Comparison of ENCODE assay signal across 9 mouse cellular contexts in the genomic region with DNA sequence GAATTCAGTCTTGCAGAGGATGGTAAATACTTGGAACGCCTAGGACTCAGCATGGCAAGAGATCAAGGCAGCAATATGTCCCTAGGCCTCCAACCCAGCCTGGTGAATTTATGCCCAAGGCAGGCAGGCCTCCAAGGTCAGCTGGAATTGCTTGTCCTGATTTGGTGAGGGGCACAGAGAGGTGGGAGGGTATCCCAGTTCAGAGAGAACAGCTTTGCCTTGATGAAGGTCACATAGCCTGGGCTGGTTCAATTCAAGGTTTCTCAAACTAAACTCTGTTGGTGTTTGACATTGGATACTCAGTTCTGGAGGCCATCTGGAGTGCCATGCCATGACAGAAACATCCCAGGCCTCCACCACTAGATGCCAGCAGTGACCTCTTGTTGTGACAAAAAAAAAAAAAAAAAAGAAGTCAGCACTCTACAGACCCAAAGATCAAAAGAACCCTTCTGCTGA. TPM values are rescaled to one million over a fixed set of nuclear protein-coding genes. Genes with fewer than 3 reads are reported as not detected.
A peak's percentile ranks its signal among the peaks of the same experiment; 100 is the strongest.
DNase-seq lines count a peak whose midpoint lies in the region; ATAC-seq lines count a peak whose summit lies in the region.
"Had no signal": no experiment of that assay in that cellular context is flagged by ENCODE, and none has a peak within 500 bp of the region (broad histone marks: within the 10 kb centered on the region; RNA-seq: fewer than 3 reads in every experiment).

No protein-coding gene starts in this region.

- no peaks in the 10 kb centered on the region for H3K9me3 ChIP-seq in hindbrain, embryonic 13.5 days

- 0 out of 2 replicates have a peak, but pooled peaks cover 1% of the 10 kb centered on the region for H3K4me1 ChIP-seq in hindbrain, embryonic 13.5 days (replicated peaks)

- no peak overlapping the region for H3K4me3 ChIP-seq in hindbrain, embryonic 13.5 days

- H3K27ac ChIP-seq in hindbrain, embryonic 13.5 days = no peak overlapping the region
- H3K27ac ChIP-seq: macrophage had no signal

- ATAC-seq in megakaryocyte, adult 5-6 weeks (ENCODE audit: poor library complexity, severe bottlenecking) = 0 out of 2 replicates have a peak, but pooled peaks have one; percentile 45
- ATAC-seq in hindbrain, embryonic 13.5 days (ENCODE audit: low FRiP score) = no peak

- WGBS in hindbrain, embryonic 13.5 days = 55% methylated on average over 1 of the region's 1 CpGs

- intact Hi-C loops in gastrocnemius, postnatal 36 days (cut with DNase I) = no loop called here
- intact Hi-C loops in heart, postnatal 36 days (cut with DNase I) = loop anchor here (1.0 kb wide), 1 partner anchor 133 kb away; no protein-coding TSS in a partner anchor

- DNase-seq in gastrocnemius, adult 18-20 months (ENCODE audit: low spot score) = peak; percentile 2
- no peak for DNase-seq in gastrocnemius, postnatal 36 days
- DNase-seq in thymus, postnatal 4 days = peak; percentile 17
- DNase-seq in thymus, postnatal 36 days = no peak
- peak; percentile 26 to 30 for DNase-seq in heart, postnatal 36 days
- no peak for DNase-seq in spleen, adult 12 weeks (ENCODE audit: low spot score)

- no peak overlapping the region for H3K4me2 ChIP-seq in hindbrain, embryonic 13.5 days

- no peaks in the 10 kb centered on the region for H3K27me3 ChIP-seq in hindbrain, embryonic 13.5 days

- no peaks in the 10 kb centered on the region for H3K36me3 ChIP-seq in hindbrain, embryonic 13.5 days

- H3K9ac ChIP-seq in hindbrain, embryonic 13.5 days = no peak overlapping the region

RNA-seq across cellular contexts. Expression of gene Kcnj15, which starts 48.3 kb away (rescaled TPM):
- total RNA-seq in gastrocnemius, adult 18-20 months (2021) = under 1 TPM; 0.11 to 0.43 TPM
- total RNA-seq in gastrocnemius, postnatal 36 days (2021) = under 1 TPM; 0.12 to 0.15 TPM
- 1 to 10 TPM; 1.6 to 2.1 TPM for total RNA-seq in heart, postnatal 36 days (2021)
- total RNA-seq in megakaryocyte, adult 5-6 weeks (2015) = not detected in 2 replicates
- total RNA-seq in megakaryocyte, adult 5-6 weeks (2017) = not detected in 2 replicates
- 0.08 and 0.12 TPM in 2 replicates for polyA plus RNA-seq in hindbrain, embryonic 13.5 days (2015; fragmentation: Nextera tagmentation; extraction: Ambion mirVana)
- polyA plus RNA-seq: macrophage had no signal

Comparison
In these comparisons a context has a peak if more than half of its experiments do, and no peak if none do; other contexts are left out.
1. DNase-seq: peak in gastrocnemius, adult 18-20 months (single experiment), thymus, postnatal 4 days (single experiment) and heart, postnatal 36 days (2 of 2); none in gastrocnemius, postnatal 36 days (0 of 2), thymus, postnatal 36 days (0 of 2) and spleen, adult 12 weeks (single experiment).